Mouse (Mus musculus) heart, adult 2 months (tissue): ENCODE results near the gene Aqr.

Experiments
- CTCF ChIP-seq: fragments of 200-600 bp; IDR thresholded peaks from 2 replicates; pipeline ENCODE4 v1.8.1; 2022; ENCODE audit warnings: antibody characterized with exemption, mild to moderate bottlenecking, moderate library complexity
- EP300 ChIP-seq: fragments of 200-500 bp; IDR thresholded peaks from 2 replicates; pipeline ENCODE4 v1.6.1; 2011; ENCODE audit warnings: low read depth, low read length, control low read depth; ENCODE audit not compliant: insufficient read depth

DNA sequence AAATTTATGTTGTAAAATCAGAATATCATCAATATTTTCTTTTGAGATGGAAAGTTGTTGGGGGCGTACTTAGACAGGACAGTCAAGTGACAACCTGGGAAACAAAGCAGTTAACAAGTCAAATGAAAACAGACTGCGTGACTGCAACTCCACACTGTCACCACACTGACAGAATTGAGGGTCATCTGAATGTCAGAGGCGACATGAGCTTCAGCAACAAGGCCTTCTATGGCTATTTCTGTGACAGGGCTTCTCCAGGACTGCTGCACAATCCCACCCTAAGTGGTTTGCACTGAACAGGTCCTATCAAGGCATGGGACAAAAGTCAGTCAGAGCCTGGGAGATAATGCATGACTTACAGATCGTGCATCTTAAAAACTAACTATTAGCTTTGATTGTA is 63.5 kb downstream of the Aqr start:
- no peak for TF ChIP-seq EP300
- TF ChIP-seq CTCF = no peak
